Mouse (Mus musculus): ENCODE data around the gene Rpgrip1. TPM values are rescaled to one million over a fixed set of nuclear protein-coding genes. Genes with fewer than 3 reads are reported as not detected.
A peak's percentile ranks its signal among the peaks of the same experiment; 100 is the strongest.
"Not testable (repeated sequence)": the region's sequence is repeated elsewhere in the genome, so short reads cannot be mapped to it uniquely, and the experiment has no call there.

The Rpgrip1 gene
- polyA plus RNA-seq (2015; fragmentation: Nextera tagmentation; extraction: Ambion mirVana) = 60.1 and 62.2 TPM in 2 replicates

DNA sequence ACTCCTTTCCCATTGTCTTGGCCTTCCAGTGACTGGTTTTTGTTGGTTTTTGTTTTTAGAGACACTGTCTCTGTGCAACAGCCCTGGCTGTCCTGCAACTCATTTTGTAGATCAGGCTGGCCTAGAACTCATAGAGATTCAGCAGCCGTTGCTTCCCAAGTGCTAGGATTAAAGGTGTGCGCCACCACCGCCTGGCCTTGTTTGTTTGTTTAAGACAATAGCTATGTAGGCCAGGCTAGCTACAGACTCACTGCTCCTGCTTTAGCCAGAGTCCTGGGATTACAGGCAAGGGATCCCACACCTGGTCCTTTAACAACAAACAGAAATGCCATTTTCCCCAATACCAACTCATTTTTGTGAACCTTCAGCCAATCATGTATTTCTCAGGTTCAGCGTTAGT, at the start of gene Rpgrip1:
Gene Rpgrip1 (plus strand): TSS at position 359 of the 400 bp plus-strand sequence.
- Histone ChIP-seq H3K27ac (no peak within 1 kb of the TSS), H3K4me3 (replicated peaks) (no peak within 1 kb of the TSS), H3K4me2 (replicated peaks) (no peak within 1 kb of the TSS), H3K9ac (no peak within 1 kb of the TSS), H3K4me1 (replicated peaks) (peaks cover 5% of the 10 kb centered on the region; the same call in 1 of the 2 replicates), H3K9me3 (no peaks in the 10 kb centered on the region), H3K27me3 (replicated peaks) (no peaks in the 10 kb centered on the region), H3K36me3 (no peaks in the 10 kb centered on the region)
- ATAC-seq = no peak
- 81% methylated on average over 4 of the region's 4 CpGs for WGBS

DNA sequence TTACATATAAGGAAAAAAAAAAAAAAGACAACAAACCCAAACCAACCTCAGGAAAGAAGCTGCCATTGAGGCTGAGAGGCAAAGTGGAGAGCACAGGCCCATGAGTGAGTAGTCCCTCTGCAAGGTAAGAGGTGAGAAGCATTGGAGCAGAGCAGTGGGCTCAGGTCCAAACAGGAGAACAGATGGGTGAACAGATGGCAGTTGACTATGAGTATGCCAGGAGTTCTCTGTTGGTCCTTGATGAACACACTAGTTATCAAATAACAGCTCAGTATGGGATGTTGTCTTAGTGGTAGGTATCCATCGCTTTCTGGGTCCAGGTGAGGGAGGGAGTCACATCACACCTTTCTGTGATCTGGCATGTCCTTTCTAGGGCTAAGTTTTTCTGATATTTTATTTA, 49.7 kb upstream of the Rpgrip1 start:
- H3K36me3 ChIP-seq = no peaks in the 10 kb centered on the region
- no peak overlapping the region for H3K4me3 ChIP-seq (replicated peaks)
- ATAC-seq = no peak
- H3K27ac ChIP-seq = no peak overlapping the region
- H3K27me3 ChIP-seq (replicated peaks) = no peaks in the 10 kb centered on the region
- no peak overlapping the region for H3K9ac ChIP-seq
- H3K4me2 ChIP-seq (replicated peaks) = no peak overlapping the region
- H3K9me3 ChIP-seq = no peaks in the 10 kb centered on the region
- WGBS = 88% methylated on average over 1 of the region's 1 CpGs
- 0 out of 2 replicates have a peak, but pooled peaks cover 5% of the 10 kb centered on the region for H3K4me1 ChIP-seq (replicated peaks)

DNA sequence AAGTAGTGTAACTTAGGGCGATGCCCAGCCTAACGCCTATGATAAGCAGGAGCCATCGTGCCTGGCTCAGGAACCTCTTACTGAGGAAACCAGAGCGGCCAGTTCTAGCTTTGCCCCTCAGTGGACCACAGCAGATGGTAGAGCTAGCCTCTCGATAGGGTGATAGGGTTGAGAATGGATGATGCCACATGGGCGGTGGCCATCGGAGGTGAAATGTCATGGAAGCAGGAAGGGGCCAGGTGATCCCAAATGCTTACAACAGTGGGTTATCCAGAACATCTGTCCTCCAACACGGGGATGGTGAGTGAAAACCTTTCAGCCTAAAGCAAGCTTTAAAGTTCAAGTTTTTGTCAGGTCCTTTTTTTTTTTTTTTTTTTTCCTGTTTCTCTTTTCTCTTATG, 48.7 kb upstream of the Rpgrip1 start:
- WGBS = 79% methylated on average over 8 of the region's 8 CpGs
- no peak for ATAC-seq

DNA sequence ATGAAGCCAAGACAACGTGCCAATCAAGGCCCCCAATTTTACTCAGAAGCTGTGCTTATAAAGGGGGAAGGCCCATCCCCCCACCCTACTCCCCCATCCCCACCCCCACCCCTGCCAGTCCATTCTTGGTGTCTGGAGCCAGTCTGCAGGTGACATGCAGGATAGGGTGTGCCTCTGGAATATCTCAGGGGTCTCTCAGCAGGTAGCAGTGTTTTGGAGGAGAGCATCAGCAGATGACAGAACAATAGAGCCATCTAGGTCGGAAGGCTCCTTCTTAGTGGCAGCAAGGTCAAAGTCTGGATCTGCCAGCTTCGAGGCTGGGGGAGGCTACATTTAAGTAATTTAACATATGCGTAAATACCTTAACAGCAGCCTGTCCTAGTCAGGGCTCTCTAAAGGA, 44.4 kb upstream of the Rpgrip1 start:
- H3K27me3 ChIP-seq (replicated peaks) = no peaks in the 10 kb centered on the region
- 48% methylated on average over 4 of the region's 4 CpGs for WGBS
- no peak for ATAC-seq
- no peak overlapping the region for H3K4me2 ChIP-seq (replicated peaks)
- H3K27ac ChIP-seq = no peak overlapping the region
- H3K36me3 ChIP-seq = no peaks in the 10 kb centered on the region
- H3K4me1 ChIP-seq (replicated peaks) = no peaks in the 10 kb centered on the region
- no peaks in the 10 kb centered on the region for H3K9me3 ChIP-seq
- H3K9ac ChIP-seq = no peak overlapping the region
- H3K4me3 ChIP-seq (replicated peaks) = no peak overlapping the region

More for the DNA sequence above, 48.7 kb upstream of the Rpgrip1 start:
- H3K27ac ChIP-seq = no peak overlapping the region
- H3K4me1 ChIP-seq (replicated peaks) = 0 out of 2 replicates have a peak, but pooled peaks cover 5% of the 10 kb centered on the region
- no peaks in the 10 kb centered on the region for H3K36me3 ChIP-seq
- H3K27me3 ChIP-seq (replicated peaks) = no peaks in the 10 kb centered on the region
- no peak overlapping the region for H3K9ac ChIP-seq
- no peak overlapping the region for H3K4me3 ChIP-seq (replicated peaks)
- no peaks in the 10 kb centered on the region for H3K9me3 ChIP-seq
- no peak overlapping the region for H3K4me2 ChIP-seq (replicated peaks)

DNA sequence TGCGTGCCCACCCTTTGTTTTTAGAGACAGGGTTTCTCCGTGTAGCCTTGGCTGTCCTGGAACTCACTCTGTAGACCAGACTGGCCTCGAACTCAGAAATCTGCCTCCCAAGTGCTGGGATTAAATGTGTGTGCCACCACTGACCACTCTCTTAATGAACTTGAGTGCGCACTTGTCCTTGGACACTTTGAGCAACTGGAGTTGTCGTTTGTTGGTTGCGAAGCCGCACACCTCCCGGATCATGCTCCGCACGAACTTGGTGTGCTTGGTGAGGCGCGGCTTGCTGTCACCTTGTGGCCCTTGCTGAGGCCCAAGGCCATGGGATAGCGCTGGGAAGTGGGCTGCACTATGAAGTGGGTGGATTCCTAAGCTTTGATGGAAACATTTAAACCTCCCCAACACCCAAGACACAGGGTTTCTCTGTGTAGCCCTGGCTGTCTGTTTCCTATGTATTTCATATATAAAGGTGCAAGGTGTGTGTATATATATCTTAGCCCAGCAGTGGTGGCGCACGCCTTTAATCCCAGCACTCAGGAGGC, 38.8 kb upstream of the Rpgrip1 start:
- Histone ChIP-seq H3K27ac (no peak overlapping the region), H3K9ac (no peak overlapping the region), H3K4me3 (replicated peaks) (no peak overlapping the region), H3K9me3 (no peaks in the 10 kb centered on the region), H3K36me3 (peaks cover 20% of the 10 kb centered on the region), H3K4me2 (replicated peaks) (no peak overlapping the region), H3K4me1 (replicated peaks) (no peaks in the 10 kb centered on the region), H3K27me3 (replicated peaks) (no peaks in the 10 kb centered on the region)
- 92% methylated on average over 15 of the region's 15 CpGs for WGBS
- peak; percentile 24 for ATAC-seq

DNA sequence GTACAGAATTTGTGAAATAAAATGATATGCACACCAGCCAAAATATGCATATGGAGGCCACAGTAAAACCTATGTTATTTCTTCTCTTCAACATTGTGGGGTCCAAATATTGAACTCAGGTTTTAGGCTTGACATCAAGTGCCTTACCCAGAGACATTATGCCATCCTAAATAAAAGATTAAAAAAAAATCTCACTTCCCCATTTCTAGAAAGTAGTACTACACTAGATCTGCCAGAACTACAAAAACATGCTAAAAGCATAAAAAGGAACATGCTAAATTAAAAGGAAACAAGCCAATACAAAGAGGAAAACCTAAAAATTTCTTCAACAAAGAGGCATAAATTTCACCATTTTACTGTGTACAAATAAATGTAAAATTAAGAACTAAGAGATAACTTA, 27.4 kb upstream of the Rpgrip1 start:
- no peaks in the 10 kb centered on the region for H3K27me3 ChIP-seq (replicated peaks)
- H3K9ac ChIP-seq = no peak overlapping the region
- ATAC-seq = no peak
- H3K9me3 ChIP-seq = no peaks in the 10 kb centered on the region
- H3K36me3 ChIP-seq = 0 out of 2 replicates have a peak, but pooled peaks cover 17% of the 10 kb centered on the region
- no peaks in the 10 kb centered on the region for H3K4me1 ChIP-seq (replicated peaks)
- H3K4me3 ChIP-seq (replicated peaks) = no peak overlapping the region
- no peak overlapping the region for H3K4me2 ChIP-seq (replicated peaks)
- H3K27ac ChIP-seq = no peak overlapping the region

DNA sequence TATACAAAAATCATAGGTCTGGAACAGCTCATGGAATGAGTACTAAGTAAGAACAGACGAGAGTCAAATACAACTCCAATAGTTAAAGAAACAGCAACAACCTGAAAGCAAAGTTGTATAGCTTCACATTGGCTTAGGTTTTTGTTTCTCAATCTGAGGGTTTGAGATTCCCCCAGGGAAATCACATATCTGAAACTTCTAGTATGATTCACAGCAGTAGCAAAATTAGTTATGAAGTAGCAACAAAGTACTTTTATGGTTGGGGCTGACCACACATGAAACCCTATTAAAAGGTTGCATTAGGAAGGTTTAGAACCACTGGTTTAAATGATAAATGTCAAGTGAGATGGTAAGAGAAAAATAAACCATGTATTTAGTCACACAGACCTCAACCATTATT, 16.0 kb upstream of the Rpgrip1 start:
- H3K9ac ChIP-seq = no peak overlapping the region
- no peak for ATAC-seq
- H3K4me3 ChIP-seq (replicated peaks) = no peak overlapping the region
- no peak overlapping the region for H3K27ac ChIP-seq
- H3K4me1 ChIP-seq (replicated peaks) = 0 out of 2 replicates have a peak, but pooled peaks cover under 1% of the 10 kb centered on the region
- H3K4me2 ChIP-seq (replicated peaks) = no peak overlapping the region
- H3K36me3 ChIP-seq = 0 out of 2 replicates have a peak, but pooled peaks cover 10% of the 10 kb centered on the region
- 68% methylated on average over 1 of the region's 1 CpGs for WGBS
- no peaks in the 10 kb centered on the region for H3K9me3 ChIP-seq
- no peaks in the 10 kb centered on the region for H3K27me3 ChIP-seq (replicated peaks)

DNA sequence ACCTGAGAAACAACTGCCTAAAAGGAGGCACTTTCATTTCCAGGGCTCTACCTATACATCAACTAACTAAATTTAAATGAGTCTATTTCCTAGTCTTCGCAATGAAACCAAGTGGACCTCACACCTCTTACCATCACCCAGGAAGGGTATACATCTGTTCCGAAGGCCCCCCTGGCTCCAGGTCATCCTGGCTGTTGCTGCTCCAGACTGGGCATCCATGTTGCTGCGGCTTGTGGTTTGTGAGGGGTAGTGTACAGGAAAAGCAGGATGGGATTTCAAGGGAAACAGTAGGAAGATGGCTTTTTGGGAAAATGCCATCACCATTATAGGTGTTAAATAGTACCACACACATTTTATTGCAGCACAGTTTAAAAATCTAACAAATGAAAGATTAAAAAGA, 13.3 kb upstream of the Rpgrip1 start:
- H3K27me3 ChIP-seq (replicated peaks); H3K4me3 ChIP-seq (replicated peaks); H3K27ac ChIP-seq; H3K4me2 ChIP-seq (replicated peaks); ATAC-seq; H3K9me3 ChIP-seq; H3K9ac ChIP-seq; H3K36me3 ChIP-seq: not testable (repeated sequence)
- 97% methylated on average over 3 of the region's 3 CpGs for WGBS
- H3K4me1 ChIP-seq (replicated peaks) = peaks cover 15% of the 10 kb centered on the region; the same call in 1 of the 2 replicates

DNA sequence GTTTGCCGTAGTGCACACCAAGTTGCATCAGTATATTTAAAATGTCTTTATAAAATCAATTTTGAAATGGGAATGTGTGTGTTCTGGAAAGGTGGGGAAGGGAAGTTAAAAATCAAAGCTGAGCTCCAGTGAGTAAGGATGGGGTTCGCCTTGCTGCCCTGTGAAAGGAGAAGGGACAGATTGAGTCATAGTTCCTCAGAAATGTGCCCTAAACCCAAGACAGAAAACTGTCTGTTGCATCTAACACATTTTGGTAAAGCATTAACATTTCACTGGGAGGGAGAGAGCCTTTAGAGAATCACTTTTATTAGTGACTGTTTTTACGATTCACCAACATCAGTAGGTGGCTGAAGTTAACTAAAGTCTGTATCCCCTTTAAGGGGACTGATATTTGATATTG, 12.1 kb upstream of the Rpgrip1 start:
- H3K9me3 ChIP-seq; H3K4me2 ChIP-seq (replicated peaks); H3K36me3 ChIP-seq; H3K9ac ChIP-seq; H3K4me3 ChIP-seq (replicated peaks); H3K27ac ChIP-seq; H3K27me3 ChIP-seq (replicated peaks); ATAC-seq: not testable (repeated sequence)
- 70% methylated on average over 3 of the region's 3 CpGs for WGBS
- H3K4me1 ChIP-seq (replicated peaks) = peaks cover 15% of the 10 kb centered on the region; the same call in 1 of the 2 replicates

DNA sequence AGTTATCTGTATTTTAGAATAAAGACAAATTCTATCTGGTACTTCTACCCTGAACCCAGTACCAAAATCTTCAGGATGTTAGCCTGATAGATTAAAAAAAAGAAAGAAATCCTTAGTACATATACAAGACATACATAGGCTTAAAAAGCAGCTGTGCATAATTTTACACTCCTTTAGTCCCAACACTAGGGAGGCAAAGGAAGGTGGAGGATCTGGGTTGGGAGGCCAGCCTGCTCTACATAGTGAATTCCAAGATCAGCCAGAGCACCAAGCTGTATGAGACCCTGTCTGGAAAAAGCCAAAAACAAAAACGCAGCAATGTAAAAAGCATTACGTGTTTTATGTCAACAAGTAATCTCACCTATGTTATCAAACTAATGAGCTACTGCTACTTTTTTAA, 10.9 kb upstream of the Rpgrip1 start:
- Histone ChIP-seq H3K27ac (no peak overlapping the region), H3K4me2 (replicated peaks) (no peak overlapping the region), H3K4me1 (replicated peaks) (peaks cover 15% of the 10 kb centered on the region; the same call in 1 of the 2 replicates), H3K9me3 (no peaks in the 10 kb centered on the region), H3K4me3 (replicated peaks) (no peak overlapping the region), H3K27me3 (replicated peaks) (no peaks in the 10 kb centered on the region), H3K36me3 (0 out of 2 replicates have a peak, but pooled peaks cover 9% of the 10 kb centered on the region), H3K9ac (no peak overlapping the region)
- no peak for ATAC-seq
- 73% methylated on average over 2 of the region's 2 CpGs for WGBS

DNA sequence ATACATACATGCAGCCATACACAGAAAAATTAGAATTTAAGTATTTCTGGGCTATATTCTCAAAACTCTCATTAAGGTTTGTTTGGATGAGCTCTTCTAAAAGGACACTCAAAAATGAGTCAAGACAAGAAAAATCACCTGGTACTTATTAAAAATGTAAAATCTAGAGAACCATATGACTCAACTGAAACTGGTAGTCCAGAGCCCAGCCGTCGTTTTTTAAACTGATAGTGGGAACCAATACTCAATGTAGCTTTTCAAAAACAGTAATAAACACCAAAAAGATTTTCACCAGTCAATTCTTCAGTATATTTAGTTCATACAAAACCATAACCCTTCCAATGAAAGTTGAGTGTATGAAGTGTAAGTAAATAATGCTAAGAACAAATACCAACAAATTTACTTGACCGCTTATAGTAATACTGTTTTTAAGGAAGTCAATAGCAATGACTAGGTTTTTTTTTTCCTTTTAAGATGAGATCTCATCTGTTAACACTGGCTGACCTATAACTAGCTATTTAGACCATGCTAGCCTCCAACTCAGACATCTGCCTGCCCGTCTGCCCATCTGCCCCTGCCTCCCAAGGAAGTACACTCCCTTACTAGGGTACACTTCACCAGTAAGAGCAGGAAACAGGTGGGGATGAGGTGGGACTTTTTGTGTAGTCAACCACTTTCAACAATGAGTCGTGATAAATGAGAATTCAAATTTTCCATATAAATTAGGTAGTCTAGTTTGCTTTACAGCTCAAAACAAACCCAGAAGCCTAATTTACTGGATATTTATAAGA, 10.1 kb upstream of the Rpgrip1 start:
- peaks cover 15% of the 10 kb centered on the region; the same call in 1 of the 2 replicates for H3K4me1 ChIP-seq (replicated peaks)
- 60% methylated on average over 5 of the region's 5 CpGs for WGBS
- ATAC-seq = no peak
- H3K9ac ChIP-seq = no peak overlapping the region
- peak overlapping the region; percentile 36 for H3K4me2 ChIP-seq (replicated peaks)
- H3K27me3 ChIP-seq (replicated peaks) = no peaks in the 10 kb centered on the region
- H3K4me3 ChIP-seq (replicated peaks) = no peak overlapping the region
- H3K36me3 ChIP-seq = 0 out of 2 replicates have a peak, but pooled peaks cover 9% of the 10 kb centered on the region
- no peaks in the 10 kb centered on the region for H3K9me3 ChIP-seq
- H3K27ac ChIP-seq = no peak overlapping the region

DNA sequence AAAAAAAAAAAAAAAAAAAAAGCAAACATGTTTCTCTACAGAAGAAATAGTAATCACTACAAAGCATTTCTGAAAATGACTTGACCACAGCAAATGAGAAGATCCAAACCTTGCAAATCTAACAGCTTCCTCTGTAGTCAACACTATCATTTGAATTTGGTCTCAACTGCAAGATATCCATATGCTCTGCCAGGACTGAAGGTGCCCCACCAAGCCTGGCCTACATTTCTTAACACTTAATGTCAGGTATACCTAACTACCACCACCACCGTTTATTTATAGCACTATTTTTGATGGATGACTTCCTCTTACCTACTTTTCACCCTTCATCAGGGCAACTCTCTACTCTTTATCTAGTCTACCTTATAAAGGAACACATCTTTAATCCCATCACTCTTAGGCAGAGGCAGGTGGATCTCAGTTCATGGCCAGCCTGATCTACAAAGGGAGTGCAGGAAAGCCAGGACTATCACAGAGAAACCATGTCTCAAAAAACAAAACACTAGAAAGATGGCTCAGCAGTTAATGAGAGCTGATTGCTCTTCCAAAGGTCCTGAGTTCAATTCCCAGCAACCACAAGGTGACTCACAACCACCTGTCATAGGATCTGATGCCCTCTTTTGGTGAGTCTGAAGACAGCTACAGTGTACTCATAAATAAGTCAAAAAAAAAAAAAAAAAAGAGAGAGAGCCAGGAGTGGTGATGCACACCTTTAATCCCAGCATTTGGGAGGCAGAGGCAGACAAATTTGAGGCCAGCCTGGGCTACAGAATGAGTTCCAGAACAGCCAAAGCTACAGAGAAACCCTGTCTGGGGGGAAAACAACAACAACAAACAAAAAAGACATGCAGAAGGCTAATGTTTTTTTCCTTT, 9.0 kb upstream of the Rpgrip1 start:
- Histone ChIP-seq H3K36me3 (0 out of 2 replicates have a peak, but pooled peaks cover 9% of the 10 kb centered on the region), H3K27ac (no peak overlapping the region), H3K9me3 (no peaks in the 10 kb centered on the region), H3K27me3 (replicated peaks) (no peaks in the 10 kb centered on the region), H3K4me2 (replicated peaks) (peak overlapping the region; percentile 70), H3K4me3 (replicated peaks) (peak overlapping the region; percentile 65; the same call in 1 of the 2 replicates), H3K9ac (no peak overlapping the region), H3K4me1 (replicated peaks) (peaks cover 19% of the 10 kb centered on the region; the same call in 1 of the 2 replicates)
- WGBS = 44% methylated on average over 1 of the region's 1 CpGs
- ATAC-seq = no peak

All from intestine, embryonic 15.5 days (tissue).